Mouse (Mus musculus) urinary bladder, postnatal 4 days (tissue): ENCODE data around the gene Clmp.
"Not testable (repeated sequence)": the region's sequence is repeated elsewhere in the genome, so short reads cannot be mapped to it uniquely, and the experiment has no call there.

Experiments
- DNase-seq, 2 experiments: peaks; one replicate each; pipeline ENCODE4 v3.0.0; 2021 to 2022; ENCODE audit warnings: low spot score in 2 of 2

The Clmp gene

DNA sequence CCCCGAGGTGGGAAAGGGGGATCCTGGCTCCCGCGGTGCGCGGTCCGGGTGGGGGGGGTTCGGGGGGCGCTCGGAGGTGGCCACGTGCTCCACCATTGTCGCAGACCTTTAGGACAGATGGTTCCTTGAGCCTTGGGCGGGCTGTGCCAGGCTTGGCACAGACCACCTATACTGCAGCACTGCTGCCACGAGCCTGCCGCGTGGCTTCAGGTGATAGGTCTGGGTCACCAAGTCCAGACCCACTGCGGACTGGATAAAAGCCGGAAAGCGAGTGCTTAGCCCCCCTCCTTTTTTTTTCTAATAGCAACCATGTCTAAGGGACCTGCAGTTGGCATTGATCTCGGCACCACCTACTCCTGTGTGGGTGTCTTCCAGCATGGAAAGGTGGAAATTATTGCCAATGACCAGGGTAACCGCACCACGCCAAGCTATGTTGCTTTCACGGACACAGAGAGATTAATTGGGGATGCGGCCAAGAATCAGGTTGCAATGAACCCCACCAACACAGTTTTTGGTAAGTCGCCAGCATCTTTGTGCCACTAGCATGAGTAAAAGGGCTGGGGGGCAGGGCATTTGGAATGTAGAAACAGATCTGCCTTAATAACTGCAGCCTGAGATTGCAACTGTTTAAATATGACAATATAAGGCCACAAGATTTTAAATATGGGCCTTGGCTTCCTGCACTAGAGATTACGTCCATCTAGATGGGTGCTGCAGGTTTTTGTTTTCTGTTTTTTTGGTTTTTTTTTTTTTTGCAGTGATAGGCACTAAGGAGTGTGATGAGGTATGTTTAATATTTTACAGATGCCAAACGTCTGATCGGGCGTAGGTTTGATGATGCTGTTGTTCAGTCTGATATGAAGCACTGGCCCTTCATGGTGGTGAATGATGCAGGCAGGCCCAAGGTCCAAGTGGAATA, 116.1 kb downstream of the Clmp start:
- DNase-seq: not testable (repeated sequence)

DNA sequence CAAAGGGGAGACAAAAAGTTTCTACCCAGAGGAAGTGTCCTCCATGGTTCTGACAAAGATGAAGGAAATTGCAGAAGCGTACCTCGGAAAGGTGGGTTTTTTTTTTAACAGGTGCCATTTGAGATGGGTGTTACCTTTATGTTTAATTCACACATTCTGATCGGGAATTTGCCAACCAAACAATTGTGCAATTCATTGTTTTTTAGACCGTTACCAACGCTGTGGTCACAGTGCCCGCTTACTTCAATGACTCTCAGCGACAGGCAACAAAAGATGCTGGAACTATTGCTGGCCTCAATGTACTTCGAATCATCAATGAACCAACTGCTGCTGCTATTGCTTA, 116.7 kb downstream of the Clmp start:
- not testable (repeated sequence) for DNase-seq

DNA sequence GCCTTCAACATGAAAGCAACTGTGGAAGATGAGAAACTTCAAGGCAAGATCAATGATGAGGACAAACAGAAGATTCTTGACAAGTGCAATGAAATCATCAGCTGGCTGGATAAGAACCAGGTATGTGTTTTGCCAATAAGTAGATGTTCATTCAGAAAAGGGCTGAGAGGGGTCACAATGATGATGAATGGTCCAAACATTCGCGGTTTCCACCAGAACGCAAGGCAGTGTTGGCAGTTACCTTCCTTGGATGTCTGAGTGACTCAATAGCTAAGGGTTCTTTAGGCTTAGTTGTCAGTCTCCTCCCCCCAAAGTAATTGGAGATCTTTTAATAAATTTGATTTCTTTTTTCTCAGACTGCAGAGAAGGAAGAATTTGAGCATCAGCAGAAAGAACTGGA, 118.8 kb downstream of the Clmp start:
- DNase-seq: not testable (repeated sequence)

DNA sequence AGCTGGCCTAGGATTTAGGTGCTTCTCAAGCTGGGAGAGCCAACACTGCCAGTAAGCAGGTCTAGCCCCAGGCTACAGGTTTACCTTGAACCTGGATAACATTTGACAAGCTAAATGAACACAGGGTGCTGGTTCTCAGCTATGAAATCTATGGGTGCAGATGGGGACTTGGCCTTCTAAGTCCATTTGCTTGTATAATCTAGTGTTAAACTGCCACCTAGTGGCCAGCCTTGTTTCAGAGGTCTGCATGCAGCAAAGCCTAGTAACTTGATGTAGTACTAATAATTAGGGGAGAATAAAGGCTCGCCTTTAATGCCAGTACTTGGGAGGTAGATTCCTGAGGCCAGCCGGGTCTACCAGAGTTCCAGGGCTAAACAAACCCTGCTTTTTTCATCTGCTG, 119.5 kb downstream of the Clmp start:
- peak; percentile 53 to 77 for DNase-seq

DNA sequence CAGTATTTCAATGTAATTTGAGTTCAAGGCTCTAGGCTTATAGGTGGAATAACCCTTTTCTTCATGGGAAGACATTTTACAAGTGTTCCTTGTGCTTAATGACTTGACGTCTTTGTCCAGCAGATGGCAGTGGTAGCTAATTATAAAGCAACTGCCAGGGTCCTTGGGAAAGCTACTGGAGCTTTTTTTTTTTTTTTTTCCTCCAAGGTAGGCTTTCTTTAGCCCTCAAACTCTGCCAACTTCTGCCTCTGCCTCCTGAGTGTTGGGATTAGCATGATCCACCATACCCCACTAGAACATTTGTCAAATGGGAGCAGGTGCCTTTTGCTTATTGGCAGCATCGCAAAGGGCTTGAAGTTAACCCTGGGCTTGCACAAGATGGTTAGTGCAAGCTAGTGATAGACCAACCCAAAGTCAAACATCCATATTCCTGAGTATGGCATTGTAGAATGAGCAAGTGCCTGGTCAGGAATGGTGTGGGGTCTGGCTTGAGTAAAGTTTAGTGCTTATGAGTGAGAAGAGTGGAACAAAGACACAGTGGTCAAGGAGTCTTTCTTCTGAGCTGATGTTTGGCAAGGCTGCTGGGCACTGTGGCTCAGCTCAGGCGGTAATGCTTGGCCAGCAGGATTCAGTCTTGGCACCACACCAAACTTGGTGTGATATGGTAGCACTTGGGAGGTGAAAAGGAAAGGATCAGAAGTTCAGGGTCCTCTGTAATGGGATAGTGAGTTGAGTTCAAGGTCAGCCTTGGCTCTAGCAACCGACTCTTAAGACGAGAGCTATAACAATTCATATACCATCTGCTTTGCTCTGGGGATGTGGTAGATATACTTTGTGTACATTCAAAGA, 120.9 kb downstream of the Clmp start:
- no peak for DNase-seq

DNA sequence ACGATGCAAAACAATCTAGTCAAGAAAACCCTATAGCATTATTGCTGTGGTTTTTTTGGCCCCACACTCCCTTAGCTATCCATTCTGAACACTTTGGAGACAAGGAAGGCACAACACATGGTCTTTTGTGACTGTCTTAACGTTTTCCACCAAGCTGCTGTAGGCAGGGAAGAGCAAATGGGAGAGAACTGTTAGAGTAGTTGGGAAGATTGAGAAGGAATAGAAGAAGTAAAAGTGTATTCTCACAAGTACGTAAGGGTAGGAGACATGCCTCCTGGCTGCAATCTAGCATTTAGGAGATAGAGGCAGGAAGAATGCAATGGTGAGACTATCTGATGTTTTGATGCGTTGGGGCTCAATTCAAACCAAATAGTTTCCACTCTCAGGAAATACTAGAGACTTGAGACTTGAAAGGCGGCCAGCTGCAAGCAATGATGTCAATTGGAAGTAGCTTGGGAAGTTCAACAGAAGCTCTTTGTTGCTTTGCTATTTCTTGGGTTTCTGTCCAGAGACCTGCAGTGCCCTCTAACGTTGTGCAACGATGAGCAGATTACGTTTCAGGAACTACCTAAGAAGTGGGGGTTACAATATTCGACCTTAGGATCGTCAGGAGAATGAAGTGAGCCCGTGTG, 121.6 kb downstream of the Clmp start:
- DNase-seq: no peak

DNA sequence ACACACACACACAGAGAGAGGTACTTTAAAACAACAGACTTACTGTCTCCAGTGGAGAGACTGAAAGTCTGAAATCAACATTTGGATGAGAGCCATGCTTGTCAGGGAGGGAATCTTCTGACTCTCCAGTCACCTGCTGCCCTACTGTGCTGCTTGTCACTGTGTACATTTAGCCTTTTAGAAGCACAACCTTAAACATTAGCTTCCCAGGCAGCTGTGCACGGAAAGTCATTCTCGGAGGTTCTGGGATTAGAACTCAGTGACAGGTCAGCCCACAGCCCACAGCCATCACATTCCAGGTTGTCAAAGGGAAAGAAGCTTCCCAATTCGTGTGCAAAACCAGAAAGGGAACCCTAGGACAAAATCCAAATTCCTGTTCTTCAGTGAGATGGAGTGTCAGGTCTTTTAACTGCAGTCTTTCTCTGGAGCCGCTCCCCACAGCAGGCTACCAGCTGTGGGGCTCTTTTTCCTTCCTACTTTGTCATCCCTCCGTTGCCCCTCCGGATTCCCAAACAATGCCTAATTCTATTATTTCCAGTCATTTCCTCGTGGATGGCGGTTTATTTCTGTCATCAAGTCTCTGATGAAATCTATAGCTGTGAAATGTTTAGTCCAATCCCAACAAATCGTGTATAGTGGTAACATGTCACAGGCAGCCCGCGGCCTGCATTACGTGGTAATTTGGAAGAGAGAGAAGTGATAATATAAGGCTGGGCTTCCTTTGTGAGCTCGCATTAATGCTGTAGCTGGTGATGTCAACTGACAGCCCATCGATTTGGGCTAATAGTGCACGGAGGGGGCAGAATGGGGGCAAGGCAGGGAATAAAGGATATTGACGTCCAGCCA, 122.5 kb downstream of the Clmp start:
- no peak for DNase-seq

DNA sequence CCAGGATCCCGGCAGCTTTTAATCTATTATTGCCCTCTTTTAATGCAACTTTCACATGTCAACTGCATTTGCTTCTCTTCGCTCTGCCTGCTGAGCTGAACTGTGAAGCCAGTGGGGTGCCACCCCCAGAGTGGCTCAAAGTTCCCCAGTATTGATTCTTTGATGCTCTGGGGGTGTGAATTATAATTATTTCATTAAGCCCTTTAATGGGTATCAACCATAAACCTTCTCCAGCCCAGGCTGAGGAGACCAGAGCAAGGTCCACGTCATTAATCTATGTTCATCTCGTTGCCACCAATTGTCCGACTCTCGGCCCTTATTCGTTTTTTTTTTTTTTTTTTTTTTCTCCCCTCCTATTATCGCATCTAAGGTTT, 123.1 kb downstream of the Clmp start:
- no peak for DNase-seq

DNA sequence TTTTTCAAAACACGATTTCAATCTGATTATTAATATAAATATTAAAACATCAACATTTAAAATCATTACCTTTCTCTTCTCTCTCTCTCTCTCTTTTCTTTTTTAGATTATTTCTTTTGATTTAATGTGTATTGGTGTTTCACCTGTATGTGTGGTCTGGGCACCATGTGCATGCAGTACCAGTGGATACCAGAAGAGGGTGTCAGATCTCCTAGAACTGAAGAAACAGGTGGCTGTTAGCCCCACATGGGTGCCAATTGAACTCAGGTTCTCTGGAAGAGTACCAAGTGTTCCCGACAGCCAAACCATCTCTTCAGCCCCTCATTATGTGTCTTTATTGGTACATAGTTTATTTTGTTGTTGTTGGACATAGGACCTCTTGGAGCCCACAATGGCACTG, 126.1 kb downstream of the Clmp start:
- DNase-seq: no peak

DNA sequence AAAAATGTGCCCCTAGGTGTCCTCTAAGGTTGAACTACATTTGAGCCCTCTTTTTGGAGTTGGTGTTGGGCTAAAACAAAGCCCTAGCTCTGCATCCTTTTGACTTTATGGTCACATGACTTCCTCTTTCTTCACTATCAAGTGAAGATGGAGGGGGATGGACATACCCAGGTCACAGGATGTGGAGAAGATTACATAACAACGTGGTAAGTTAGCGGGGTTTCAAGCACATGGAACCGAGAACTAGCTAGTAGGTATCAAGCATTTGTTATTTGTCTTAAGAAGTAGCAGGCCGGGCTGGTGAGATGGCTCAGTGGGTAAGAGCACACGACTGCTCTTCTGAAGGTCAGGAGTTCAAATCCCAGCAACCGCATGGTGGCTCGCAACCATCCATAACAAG, 128.3 kb downstream of the Clmp start:
- DNase-seq: no peak

DNA sequence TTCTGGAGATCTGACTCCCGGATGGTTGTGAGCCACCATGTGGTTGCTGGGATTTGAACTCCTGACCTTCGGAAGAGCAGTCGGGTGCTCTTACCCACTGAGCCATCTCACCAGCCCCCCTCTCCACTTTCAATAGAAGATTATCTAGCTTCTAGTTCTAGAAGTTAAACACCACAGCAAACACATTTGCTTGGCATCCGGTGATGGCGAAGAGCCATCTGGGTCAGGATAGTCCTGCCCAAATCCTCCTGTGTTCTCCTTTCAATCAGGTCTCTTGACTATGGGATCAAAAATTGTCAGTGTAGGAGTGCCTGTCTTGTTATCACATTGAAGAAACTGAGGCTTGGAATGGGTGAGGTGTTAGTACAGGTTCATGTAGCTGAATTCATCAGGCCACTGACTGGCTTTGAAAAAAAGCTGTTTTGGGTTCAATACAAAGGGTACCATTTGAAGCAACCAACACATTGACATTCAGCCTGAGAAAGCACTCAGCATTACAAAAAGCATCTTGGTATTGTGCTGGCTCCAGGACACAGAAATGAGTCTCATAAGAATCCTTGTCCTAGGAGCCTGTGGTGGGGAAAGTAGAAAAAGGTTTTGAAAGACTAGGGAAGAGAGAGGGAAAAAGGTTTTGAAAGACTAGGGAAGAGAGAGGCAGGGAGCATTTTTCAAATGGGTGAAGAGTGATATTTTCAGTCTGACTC, 131.7 kb downstream of the Clmp start:
- no peak for DNase-seq

DNA sequence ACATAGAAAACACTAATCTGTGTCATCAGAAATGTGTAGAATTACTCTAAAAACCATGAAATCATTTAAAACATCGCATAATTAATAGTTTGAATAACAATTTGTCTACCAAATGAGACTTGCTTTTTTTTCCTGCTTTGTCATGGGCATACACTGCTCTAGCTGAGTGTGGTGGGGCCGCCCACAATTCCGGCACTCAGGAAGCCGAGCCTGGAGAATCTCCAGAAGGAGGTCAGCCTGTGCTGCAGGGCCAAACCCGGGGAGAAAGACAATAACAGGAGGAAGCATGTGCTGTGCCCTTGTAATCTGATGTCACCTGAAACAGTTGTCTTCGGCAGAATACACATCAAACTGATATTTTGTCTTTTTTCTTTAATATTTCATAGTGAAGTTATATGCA, 139.8 kb downstream of the Clmp start:
- no peak for DNase-seq

DNA sequence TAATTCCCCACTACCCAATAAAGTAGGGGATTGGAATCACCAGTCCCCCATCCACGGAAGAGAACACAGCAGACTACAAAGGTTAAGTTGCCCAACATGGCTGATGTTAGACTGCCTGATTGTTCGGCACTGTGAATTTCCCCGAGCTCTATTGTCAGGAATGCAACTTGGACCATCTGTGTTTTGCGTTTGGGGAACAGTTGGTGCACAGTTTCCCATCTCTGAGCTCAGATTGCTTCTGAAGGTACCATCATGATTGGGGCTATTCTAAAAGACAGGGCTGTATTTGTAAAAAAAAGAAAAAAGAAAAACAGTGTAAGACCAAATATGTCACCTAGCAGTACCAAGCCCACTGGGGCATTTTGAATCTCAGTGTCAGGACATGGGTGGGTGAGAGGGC, 141.6 kb downstream of the Clmp start:
- no peak for DNase-seq

DNA sequence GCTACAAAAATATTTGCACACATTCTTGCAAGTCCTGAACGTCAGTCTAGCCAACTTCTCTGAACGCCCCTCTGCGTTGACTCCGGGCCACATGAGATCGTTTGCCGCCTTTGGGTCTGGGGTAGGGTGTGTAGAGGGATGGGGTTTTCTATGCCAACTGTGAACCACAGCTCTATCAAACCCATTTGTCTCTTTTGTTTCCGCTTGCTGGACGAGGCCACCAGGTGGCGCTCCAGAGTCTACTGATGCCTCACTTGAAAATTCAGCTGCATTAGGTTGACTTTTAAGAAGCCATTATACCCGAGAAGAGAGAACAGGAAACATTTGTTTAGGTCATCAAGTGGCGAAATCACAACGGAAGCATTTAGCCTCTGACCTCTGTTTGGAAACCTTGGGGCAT, 148.8 kb downstream of the Clmp start:
- peak; percentile 33 to 80 for DNase-seq
